Mouse (Mus musculus) kidney, adult 2 months (tissue): ENCODE measurements around the gene Sgta.

ENCODE experiments used
- CTCF ChIP-seq: fragments of 200-500 bp; conservative IDR thresholded peaks from 2 replicates; pipeline ENCODE4 v1.5.1; 2011; ENCODE audit warnings: low read depth, mild to moderate bottlenecking, control low read depth, low read length, moderate library complexity, mixed read lengths; ENCODE audit not compliant: insufficient read depth, insufficient read length
- POLR2A ChIP-seq: fragments of 200-500 bp; IDR thresholded peaks from one replicate; pipeline ENCODE4 v1.6.1; 2011; ENCODE audit warnings: low read depth, low read length, control low read depth

DNA sequence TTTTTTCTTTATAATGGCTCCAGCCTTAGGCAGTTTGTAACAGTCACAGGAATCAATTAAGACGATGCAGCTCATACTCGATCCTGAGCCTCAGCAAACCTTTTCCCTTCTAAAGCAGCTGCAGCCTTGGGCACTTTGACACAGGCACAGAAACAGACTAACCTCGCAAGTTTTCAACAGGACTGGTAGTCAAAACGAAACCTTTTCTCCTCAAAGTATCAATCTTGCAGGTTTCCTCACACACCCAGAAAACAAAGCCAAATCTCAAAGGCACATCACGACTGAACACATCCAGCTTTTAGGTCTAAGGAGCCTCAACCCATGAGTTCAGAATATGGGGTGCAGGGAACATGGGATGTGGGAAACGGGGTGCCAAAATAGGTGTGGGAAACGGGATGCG, 62.6 kb downstream of the Sgta start:
- no peak for TF ChIP-seq CTCF
- TF ChIP-seq POLR2A: no peak
